Mouse (Mus musculus): ENCODE data around the gene L3mbtl2. TPM values are rescaled to one million over a fixed set of nuclear protein-coding genes. Genes with fewer than 3 reads are reported as not detected.
A peak's percentile ranks its signal among the peaks of the same experiment; 100 is the strongest.

The L3mbtl2 gene
- polyA plus RNA-seq, 1 experiment from 2014 or later, result 12.9 TPM

- Histone ChIP-seq H3K36me3 (peaks cover 76% of the 10 kb centered on the region), H3K27me3 (no peaks in the 10 kb centered on the region), H3K9me3 (replicated peaks) (no peaks in the 10 kb centered on the region), H3K4me3 (no peak overlapping the region), H3K9ac (no peak overlapping the region), H3K27ac (no peak overlapping the region), H3K4me2 (no peak overlapping the region), H3K4me1 (replicated peaks) (no peaks in the 10 kb centered on the region)
- 96% methylated on average over 1 of the region's 1 CpGs for WGBS
- no peak for ATAC-seq (replicated peaks; ENCODE audit: insufficient number of reproducible peaks, insufficient read depth, low FRiP score, low read depth)
Measured at GRCm38 (mm10) chr15:81709686-81710085, 46.0 kb downstream of the L3mbtl2 start.

- no peak for ATAC-seq (replicated peaks; ENCODE audit: insufficient number of reproducible peaks, insufficient read depth, low FRiP score, low read depth)
- Histone ChIP-seq H3K27me3 (no peaks in the 10 kb centered on the region), H3K9ac (no peak overlapping the region), H3K4me3 (no peak overlapping the region), H3K4me1 (replicated peaks) (no peaks in the 10 kb centered on the region), H3K4me2 (no peak overlapping the region), H3K27ac (no peak overlapping the region), H3K9me3 (replicated peaks) (no peaks in the 10 kb centered on the region), H3K36me3 (peaks cover 75% of the 10 kb centered on the region)
- WGBS, result 77% methylated on average over 4 of the region's 4 CpGs
Measured at GRCm38 (mm10) chr15:81710801-81711200, 47.1 kb downstream of the L3mbtl2 start.

- Histone ChIP-seq H3K9ac (no peak overlapping the region), H3K4me2 (no peak overlapping the region), H3K4me3 (no peak overlapping the region), H3K4me1 (replicated peaks) (no peaks in the 10 kb centered on the region), H3K9me3 (replicated peaks) (no peaks in the 10 kb centered on the region), H3K36me3 (peaks cover 79% of the 10 kb centered on the region), H3K27me3 (no peaks in the 10 kb centered on the region), H3K27ac (no peak overlapping the region)
- no peak for ATAC-seq (replicated peaks; ENCODE audit: insufficient number of reproducible peaks, insufficient read depth, low FRiP score, low read depth)
- 76% methylated on average over 6 of the region's 6 CpGs for WGBS
Measured at GRCm38 (mm10) chr15:81713742-81714141, 50.1 kb downstream of the L3mbtl2 start.

GRCm38 (mm10) chr15:81718336-81719138, 54.8 kb downstream of the L3mbtl2 start:
- Histone ChIP-seq H3K9me3 (replicated peaks) (no peaks in the 10 kb centered on the region), H3K36me3 (peaks cover 85% of the 10 kb centered on the region), H3K9ac (no peak overlapping the region), H3K4me1 (replicated peaks) (no peaks in the 10 kb centered on the region), H3K27ac (no peak overlapping the region), H3K4me2 (no peak overlapping the region), H3K27me3 (no peaks in the 10 kb centered on the region), H3K4me3 (no peak overlapping the region)
- 92% methylated on average over 9 of the region's 9 CpGs for WGBS
- no peak for ATAC-seq (replicated peaks; ENCODE audit: insufficient number of reproducible peaks, insufficient read depth, low FRiP score, low read depth)

- WGBS, result 94% methylated on average over 6 of the region's 6 CpGs
- Histone ChIP-seq H3K9me3 (replicated peaks) (no peaks in the 10 kb centered on the region), H3K4me1 (replicated peaks) (no peaks in the 10 kb centered on the region), H3K4me2 (no peak overlapping the region), H3K27me3 (no peaks in the 10 kb centered on the region), H3K4me3 (no peak overlapping the region), H3K36me3 (peaks cover 89% of the 10 kb centered on the region), H3K9ac (no peak overlapping the region), H3K27ac (no peak overlapping the region)
- no peak for ATAC-seq (replicated peaks; ENCODE audit: insufficient number of reproducible peaks, insufficient read depth, low FRiP score, low read depth)
Measured at GRCm38 (mm10) chr15:81719139-81719531, 55.4 kb downstream of the L3mbtl2 start.

- Histone ChIP-seq H3K27ac (no peak overlapping the region), H3K36me3 (peaks cover 68% of the 10 kb centered on the region), H3K4me1 (replicated peaks) (no peaks in the 10 kb centered on the region), H3K9me3 (replicated peaks) (no peaks in the 10 kb centered on the region), H3K4me2 (no peak overlapping the region), H3K27me3 (no peaks in the 10 kb centered on the region), H3K9ac (no peak overlapping the region), H3K4me3 (no peak overlapping the region)
- 94% methylated on average over 5 of the region's 5 CpGs for WGBS
- no peak for ATAC-seq (replicated peaks; ENCODE audit: insufficient number of reproducible peaks, insufficient read depth, low FRiP score, low read depth)
Measured at GRCm38 (mm10) chr15:81722361-81722760, 58.7 kb downstream of the L3mbtl2 start.

GRCm38 (mm10) chr15:81723653-81724052, 60.0 kb downstream of the L3mbtl2 start:
- no peak for ATAC-seq (replicated peaks; ENCODE audit: insufficient number of reproducible peaks, insufficient read depth, low FRiP score, low read depth)
- Histone ChIP-seq H3K36me3 (peaks cover 55% of the 10 kb centered on the region), H3K27me3 (no peaks in the 10 kb centered on the region), H3K27ac (no peak overlapping the region), H3K4me1 (replicated peaks) (peaks cover 12% of the 10 kb centered on the region), H3K4me2 (no peak overlapping the region), H3K9ac (no peak overlapping the region), H3K9me3 (replicated peaks) (no peaks in the 10 kb centered on the region), H3K4me3 (no peak overlapping the region)
- WGBS, result 89% methylated on average over 11 of the region's 11 CpGs

GRCm38 (mm10) chr15:81725965-81726364, 62.3 kb downstream of the L3mbtl2 start:
- Histone ChIP-seq H3K4me2 (no peak overlapping the region), H3K27ac (no peak overlapping the region), H3K4me1 (replicated peaks) (peaks cover 18% of the 10 kb centered on the region), H3K27me3 (no peaks in the 10 kb centered on the region), H3K36me3 (peaks cover 32% of the 10 kb centered on the region), H3K9ac (no peak overlapping the region), H3K9me3 (replicated peaks) (no peaks in the 10 kb centered on the region), H3K4me3 (no peak overlapping the region)
- no peak for ATAC-seq (replicated peaks; ENCODE audit: insufficient number of reproducible peaks, insufficient read depth, low FRiP score, low read depth)
- 96% methylated on average over 8 of the region's 8 CpGs for WGBS

GRCm38 (mm10) chr15:81729241-81729791, 65.6 kb downstream of the L3mbtl2 start:
- Histone ChIP-seq H3K27me3 (no peaks in the 10 kb centered on the region), H3K36me3 (peaks cover 4% of the 10 kb centered on the region; the same call in 1 of the 2 replicates), H3K9ac (peak overlapping the region; percentile 86), H3K4me3 (peak overlapping the region; percentile 96), H3K9me3 (replicated peaks) (no peaks in the 10 kb centered on the region), H3K4me1 (replicated peaks) (peaks cover 18% of the 10 kb centered on the region), H3K27ac (peak overlapping the region; percentile 71), H3K4me2 (peak overlapping the region; percentile 95)
- ATAC-seq (replicated peaks; ENCODE audit: insufficient number of reproducible peaks, insufficient read depth, low FRiP score, low read depth), result peak; percentile 25
- WGBS, result under 1% methylated on average over 49 of the region's 49 CpGs

GRCm38 (mm10) chr15:81729792-81730635, 66.3 kb downstream of the L3mbtl2 start:
- 4% methylated on average over 41 of the region's 41 CpGs for WGBS
- peak overlapping the region; percentile 96 for H3K4me3 ChIP-seq
- peak; percentile 99 for ATAC-seq (replicated peaks; ENCODE audit: insufficient number of reproducible peaks, insufficient read depth, low FRiP score, low read depth)

GRCm38 (mm10) chr15:81735075-81735474, 71.4 kb downstream of the L3mbtl2 start:
- Histone ChIP-seq H3K36me3 (no peaks in the 10 kb centered on the region), H3K4me3 (no peak overlapping the region), H3K9me3 (replicated peaks) (no peaks in the 10 kb centered on the region), H3K27ac (no peak overlapping the region), H3K9ac (no peak overlapping the region), H3K4me1 (replicated peaks) (0 out of 2 replicates have a peak, but pooled peaks cover 4% of the 10 kb centered on the region), H3K27me3 (no peaks in the 10 kb centered on the region), H3K4me2 (no peak overlapping the region)
- ATAC-seq (replicated peaks; ENCODE audit: insufficient number of reproducible peaks, insufficient read depth, low FRiP score, low read depth), result no peak
- WGBS, result 52% methylated on average over 3 of the region's 3 CpGs

More at GRCm38 (mm10) chr15:81729792-81730635, 66.3 kb downstream of the L3mbtl2 start:
- H3K9me3 ChIP-seq (replicated peaks), result no peaks in the 10 kb centered on the region
- no peaks in the 10 kb centered on the region for H3K27me3 ChIP-seq
- H3K4me2 ChIP-seq, result peak overlapping the region; percentile 95
- H3K4me1 ChIP-seq (replicated peaks), result peaks cover 18% of the 10 kb centered on the region
- H3K27ac ChIP-seq, result peak overlapping the region; percentile 71
- H3K36me3 ChIP-seq, result peaks cover 4% of the 10 kb centered on the region; the same call in 1 of the 2 replicates
- peak overlapping the region; percentile 86 for H3K9ac ChIP-seq
